Mouse (Mus musculus) embryonic facial prominence, embryonic 14.5 days (tissue): ENCODE measurements around the gene Gm44502. TPM values are rescaled to one million over a fixed set of nuclear protein-coding genes. Genes with fewer than 3 reads are reported as not detected.

Experiments used
- ATAC-seq: fragments of 200-750 bp; cut with Nextera tagmentation; 2 replicates; pipeline ENCODE4 v1.8.0; 2017; ENCODE audit warnings: low read depth, moderate number of reproducible peaks, moderate TSS enrichment
- DNase-seq: peaks from one replicate; pipeline ENCODE4 v3.0.0-alpha.2; 2015; ENCODE audit warnings: low spot score
- H3K27ac ChIP-seq: fragments of 300-500 bp; sonication (generic); replicated peaks from 2 replicates; pipeline ENCODE4 v1.5.1; 2014; ENCODE audit warnings: low read depth, mild to moderate bottlenecking, low read length, moderate library complexity
- H3K27me3 ChIP-seq: fragments of 300-500 bp; sonication (generic); replicated peaks from 2 replicates; pipeline ENCODE4 v1.6.1; 2014; ENCODE audit warnings: low read length; ENCODE audit not compliant: control insufficient read depth, insufficient read depth
- H3K36me3 ChIP-seq: fragments of 300-500 bp; sonication (generic); 2 replicates; pipeline ENCODE4 v1.6.1; 2014; ENCODE audit warnings: low read length, mixed read lengths; ENCODE audit not compliant: control insufficient read depth, insufficient read depth
- H3K4me1 ChIP-seq: fragments of 300-500 bp; sonication (generic); 2 replicates; pipeline ENCODE4 v1.6.1; 2014; ENCODE audit warnings: antibody characterized with exemption, low read length; ENCODE audit not compliant: control insufficient read depth, insufficient read depth
- H3K4me2 ChIP-seq: fragments of 300-500 bp; sonication (generic); 2 replicates; pipeline ENCODE4 v1.6.1; 2014; ENCODE audit warnings: low read depth, mild to moderate bottlenecking, low read length, moderate library complexity, mixed read lengths
- H3K4me3 ChIP-seq: fragments of 300-500 bp; sonication (generic); 2 replicates; pipeline ENCODE4 v1.5.1; 2014; ENCODE audit warnings: low read depth, mild to moderate bottlenecking, low read length
- H3K9ac ChIP-seq: fragments of 300-500 bp; sonication (generic); 2 replicates; pipeline ENCODE4 v1.6.1; 2014; ENCODE audit warnings: low read depth, mild to moderate bottlenecking, low read length, moderate library complexity, mixed read lengths
- H3K9me3 ChIP-seq: fragments of 300-500 bp; sonication (generic); 2 replicates; pipeline ENCODE4 v1.6.1; 2016; ENCODE audit warnings: low read length; ENCODE audit not compliant: control insufficient read depth
- WGBS: fragments of 180-500 bp; shearing (Covaris S2); extraction: QIAGEN DNeasy Blood & Tissue Kit; methylation state at CpG from one replicate; pipeline ENCODE4 v1.1.7; 2014; 5-methylcytosine and 5-hydroxymethylcytosine counted together
- polyA plus RNA-seq: library from polyadenylated mRNA; unstranded; fragments of >200 nt; fragmentation: Nextera tagmentation; extraction: Ambion mirVana; gene quantifications from 2 replicates; pipeline ENCODE4 v1.2.1, GENCODE M21; 2014

Gm44502 gene
- polyA plus RNA-seq, 1 experiment from 2014 or later: not detected

GRCm38 (mm10) chr15:89372068-89372467 is 57.4 kb downstream of the Gm44502 start:
- H3K9me3 ChIP-seq: no peaks in the 10 kb centered on the region
- H3K27ac ChIP-seq: no peak overlapping the region
- H3K36me3 ChIP-seq: peaks cover 57% of the 10 kb centered on the region
- H3K27me3 ChIP-seq: peaks cover 18% of the 10 kb centered on the region
- no peak overlapping the region for H3K9ac ChIP-seq
- WGBS: 88% methylated on average over 13 of the region's 13 CpGs
- H3K4me1 ChIP-seq: peaks cover 8% of the 10 kb centered on the region; the same call in 1 of the 2 replicates
- ATAC-seq: no peak
- H3K4me3 ChIP-seq: no peak overlapping the region
- no peak for DNase-seq
- no peak overlapping the region for H3K4me2 ChIP-seq

Other genes with a start within 250 kb of the Gm44502 start
- 158 and 169 TPM in 2 replicates for gene Plxnb2, start 248.9 kb downstream of the Gm44502 start, polyA plus RNA-seq
- 11.4 and 13.1 TPM in 2 replicates for gene Dennd6b, start 233.2 kb downstream of the Gm44502 start, polyA plus RNA-seq
- gene Ppp6r2, start 218.1 kb downstream of the Gm44502 start, polyA plus RNA-seq: 27.3 and 32.2 TPM in 2 replicates
- 58.2 and 65.6 TPM in 2 replicates for gene Sbf1, start 114.4 kb downstream of the Gm44502 start, polyA plus RNA-seq
- 0.21 TPM in 1 of 2 replicates, not detected in the other for gene Adm2, start 107.0 kb downstream of the Gm44502 start, polyA plus RNA-seq
- not detected in 2 replicates for gene Miox, start 95.3 kb downstream of the Gm44502 start, polyA plus RNA-seq
- gene Lmf2, start 74.0 kb downstream of the Gm44502 start, polyA plus RNA-seq: 47.8 and 59.1 TPM in 2 replicates
- 139 and 162 TPM in 2 replicates for gene Ncaph2, start 74.0 kb downstream of the Gm44502 start, polyA plus RNA-seq
- 6.0 and 6.3 TPM in 2 replicates for gene Sco2, start 55.9 kb downstream of the Gm44502 start, polyA plus RNA-seq
- gene Tymp, start 52.7 kb downstream of the Gm44502 start, polyA plus RNA-seq: 1.6 TPM in 2 replicates
- 1.3 and 1.7 TPM in 2 replicates for gene Odf3b, start 50.4 kb downstream of the Gm44502 start, polyA plus RNA-seq
- gene Klhdc7b, start 44.8 kb downstream of the Gm44502 start, polyA plus RNA-seq: not detected in 2 replicates
- gene Syce3, start 19.2 kb downstream of the Gm44502 start, polyA plus RNA-seq: not detected in 2 replicates
- 3.9 and 7.7 TPM in 2 replicates for gene Cpt1b, start 3.8 kb downstream of the Gm44502 start, polyA plus RNA-seq
- 1.1 and 2.3 TPM in 2 replicates for gene C730034F03Rik, start 107 bp downstream of the Gm44502 start, polyA plus RNA-seq
- 44.7 and 48.1 TPM in 2 replicates for gene Chkb, start 212 bp upstream of the Gm44502 start, polyA plus RNA-seq
- gene Mapk8ip2, start 24.2 kb upstream of the Gm44502 start, polyA plus RNA-seq: 4.3 and 5.2 TPM in 2 replicates
- 18.5 and 20.7 TPM in 2 replicates for gene Arsa, start 47.7 kb upstream of the Gm44502 start, polyA plus RNA-seq
- 1.9 and 2.0 TPM in 2 replicates for gene Shank3, start 69.9 kb upstream of the Gm44502 start, polyA plus RNA-seq
- gene Acr, start 138.6 kb upstream of the Gm44502 start, polyA plus RNA-seq: 0.22 and 0.38 TPM in 2 replicates
- gene Rabl2, start 162.2 kb upstream of the Gm44502 start, polyA plus RNA-seq: 44.4 and 45.7 TPM in 2 replicates